Mouse (Mus musculus) adrenal gland, adult 18-20 months (tissue): ENCODE measurements at regions not wholly inside any gene's neighbourhood (a gene's known extent, or its start where the extent isn't known, plus 50 kb on each side); places are given as distances from the start of the nearest gene placed in this dataset.

Source experiments
- DNase-seq, 2 experiments: peaks; one replicate each; pipeline ENCODE4 v3.0.0; 2021 to 2022; ENCODE audit warnings: low spot score in 2 of 2

- DNase-seq, result no peak
Measured at GRCm38 (mm10) chr11:117036977-117037376, 78.0 kb upstream of the Sec14l1 start.

GRCm38 (mm10) chr11:117038282-117039106, 76.5 kb upstream of the Sec14l1 start:
- no peak for DNase-seq

GRCm38 (mm10) chr11:117040829-117041228, 74.1 kb upstream of the Sec14l1 start:
- DNase-seq, result no peak

- DNase-seq, result no peak
Measured at GRCm38 (mm10) chr11:117042336-117042735, 72.6 kb upstream of the Sec14l1 start.

GRCm38 (mm10) chr11:117043524-117043923, 71.4 kb upstream of the Sec14l1 start:
- DNase-seq, result peak; percentile 62 to 70

- no peak for DNase-seq
Measured at GRCm38 (mm10) chr11:117044731-117045130, 70.2 kb upstream of the Sec14l1 start.

GRCm38 (mm10) chr11:117046636-117047035, 68.3 kb upstream of the Sec14l1 start:
- DNase-seq, result no peak

GRCm38 (mm10) chr11:117047172-117047950, 67.6 kb upstream of the Sec14l1 start:
- DNase-seq, result peak; percentile 36 to 50

GRCm38 (mm10) chr11:117048911-117049310, 66.1 kb upstream of the Sec14l1 start:
- DNase-seq, result no peak

- DNase-seq, result no peak
Measured at GRCm38 (mm10) chr11:117050788-117051187, 64.2 kb upstream of the Sec14l1 start.

GRCm38 (mm10) chr11:117056958-117057357, 58.0 kb upstream of the Sec14l1 start:
- peak; percentile 53 to 64 for DNase-seq

GRCm38 (mm10) chr11:117057451-117057850, 57.5 kb upstream of the Sec14l1 start:
- DNase-seq, result no peak

- no peak for DNase-seq
Measured at GRCm38 (mm10) chr11:117059120-117059519, 55.8 kb upstream of the Sec14l1 start.

- no peak for DNase-seq
Measured at GRCm38 (mm10) chr11:117059981-117060705, 54.8 kb upstream of the Sec14l1 start.

- DNase-seq, result no peak
Measured at GRCm38 (mm10) chr11:117060706-117061337, 54.1 kb upstream of the Sec14l1 start.

GRCm38 (mm10) chr11:117062772-117063499, 52.0 kb upstream of the Sec14l1 start:
- no peak for DNase-seq
